Mouse (Mus musculus) erythroblast, embryonic 14.5 days (primary cell): ENCODE results near the gene Smarca4.

ENCODE experiments used
- GATA1 ChIP-seq: IDR thresholded peaks from 2 replicates; pipeline ENCODE4 v1.6.1; 2012; ENCODE audit warnings: low read length, inconsistent platforms, mixed read lengths
- TAL1 ChIP-seq: IDR thresholded peaks from 3 replicates; pipeline ENCODE4 v1.6.1; 2012; ENCODE audit warnings: low read length, inconsistent platforms, mixed read lengths

- no peak for TF ChIP-seq TAL1
- TF ChIP-seq GATA1: no peak
Observed at GRCm38 (mm10) chr9:21732288-21732687, 116.3 kb downstream of the Smarca4 start.
